Mouse (Mus musculus) myocyte (in vitro differentiated cells): ENCODE results near the gene Rbbp7.

Source experiments
- CEBPB ChIP-seq: IDR thresholded peaks from 2 replicates; pipeline ENCODE4 v1.6.1; 2011; ENCODE audit warnings: mild to moderate bottlenecking, moderate library complexity; ENCODE audit not compliant: poor library complexity, insufficient read depth, severe bottlenecking
- POLR2A ChIP-seq: IDR thresholded peaks from one replicate; pipeline ENCODE4 v1.6.1; 2011; ENCODE audit warnings: low read depth, mild to moderate bottlenecking, control low read depth, moderate library complexity; ENCODE audit not compliant: insufficient read length

DNA sequence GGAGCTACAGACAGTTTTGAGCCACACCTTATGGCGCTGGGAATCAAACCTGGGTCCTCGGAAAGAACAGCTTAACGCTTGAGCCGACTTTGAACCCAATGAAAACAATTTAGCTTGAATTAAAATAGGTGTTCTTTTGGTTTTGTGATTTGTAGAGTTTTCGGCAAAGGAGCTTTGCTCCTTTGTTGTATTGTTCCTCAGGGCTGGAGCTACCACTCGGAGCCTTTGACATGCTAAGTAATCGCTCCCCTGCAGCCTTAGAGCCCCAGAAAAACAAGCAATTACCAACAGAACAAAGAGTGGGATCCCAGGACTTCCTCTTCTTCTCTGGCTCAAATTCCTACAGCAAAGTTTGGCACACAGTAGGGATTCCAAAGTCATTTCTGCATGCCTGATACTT is 4.1 kb upstream of the Rbbp7 start:
- TF ChIP-seq CEBPB (no peak), POLR2A (no peak)
